Comparison of ENCODE assay signal across 11 mouse cellular contexts in genomic region chr9:58113279-58113884, GRCm38 (mm10). TPM values are rescaled to one million over a fixed set of nuclear protein-coding genes. Genes with fewer than 3 reads are reported as not detected.
DNase-seq lines count a peak whose midpoint lies in the region; ATAC-seq lines count a peak whose summit lies in the region.
"Had no signal": no experiment of that assay in that cellular context is flagged by ENCODE, and none has a peak within 500 bp of the region (broad histone marks: within the 10 kb centered on the region; RNA-seq: fewer than 3 reads in every experiment).

No protein-coding gene starts in this region.

- H3K27ac ChIP-seq in heart, embryonic 10.5 days: peak overlapping the region; percentile 74
- H3K27ac ChIP-seq in hindbrain, embryonic 10.5 days: peak overlapping the region; percentile 88
- peak overlapping the region; percentile 58 for H3K27ac ChIP-seq in limb, embryonic 15.5 days

- no peak for ATAC-seq in limb, embryonic 15.5 days (ENCODE audit: insufficient number of reproducible peaks, low FRiP score, low TSS enrichment, low read depth)
- ATAC-seq in frontal cortex, adult (ENCODE audit: low TSS enrichment): no peak
- no peak for ATAC-seq in erythroblast, adult 5-6 weeks (replicated peaks; ENCODE audit: low FRiP score, poor library complexity, severe bottlenecking)

- H3K9me3 ChIP-seq in heart, embryonic 10.5 days: no peaks in the 10 kb centered on the region
- H3K9me3 ChIP-seq in hindbrain, embryonic 10.5 days: no peaks in the 10 kb centered on the region
- no peaks in the 10 kb centered on the region for H3K9me3 ChIP-seq in limb, embryonic 15.5 days

- DNase-seq in heart, embryonic 10.5 days (ENCODE audit: low spot score): no peak
- no peak for DNase-seq in heart, adult 11 months
- peak; percentile 71 for DNase-seq in ES-CJ7 (ENCODE audit: low read depth, low spot score)
- peak; percentile 58 for DNase-seq in hindbrain, embryonic 10.5 days (ENCODE audit: low spot score)
- no peak for DNase-seq in layer of hippocampus, adult 11-12 months (ENCODE audit: low spot score)

- H3K4me1 ChIP-seq in heart, embryonic 10.5 days: peaks cover 66% of the 10 kb centered on the region
- peaks cover 81% of the 10 kb centered on the region for H3K4me1 ChIP-seq in hindbrain, embryonic 10.5 days (replicated peaks)
- H3K4me1 ChIP-seq in limb, embryonic 15.5 days: peaks cover 60% of the 10 kb centered on the region

- H3K27me3 ChIP-seq in heart, embryonic 10.5 days (ENCODE audit: insufficient read depth, poor library complexity, severe bottlenecking): peaks cover 89% of the 10 kb centered on the region
- H3K27me3 ChIP-seq in hindbrain, embryonic 10.5 days (ENCODE audit: insufficient read depth, poor library complexity, severe bottlenecking): peaks cover 72% of the 10 kb centered on the region
- 0 out of 2 replicates have a peak, but pooled peaks cover 2% of the 10 kb centered on the region for H3K27me3 ChIP-seq in limb, embryonic 15.5 days

- H3K36me3 ChIP-seq in heart, embryonic 10.5 days: no peaks in the 10 kb centered on the region
- no peaks in the 10 kb centered on the region for H3K36me3 ChIP-seq in hindbrain, embryonic 10.5 days
- no peaks in the 10 kb centered on the region for H3K36me3 ChIP-seq in limb, embryonic 15.5 days

- WGBS in heart, embryonic 10.5 days: 3% methylated on average over 22 of the region's 22 CpGs
- WGBS in hindbrain, embryonic 10.5 days: 1% methylated on average over 22 of the region's 22 CpGs
- WGBS in limb, embryonic 15.5 days: 7% methylated on average over 22 of the region's 22 CpGs

- H3K9ac ChIP-seq in limb, embryonic 15.5 days: no peak overlapping the region

- H3K4me2 ChIP-seq in limb, embryonic 15.5 days: peak overlapping the region; percentile 44

- peak overlapping the region; percentile 47 for H3K4me3 ChIP-seq in heart, embryonic 10.5 days
- peak overlapping the region; percentile 43 for H3K4me3 ChIP-seq in hindbrain, embryonic 10.5 days
- H3K4me3 ChIP-seq in limb, embryonic 15.5 days: 0 out of 2 replicates have a peak overlapping the region, but pooled peaks have one; percentile 13

RNA-seq across cellular contexts. Expression of gene Ccdc33, which starts 5.2 kb away (rescaled TPM):
- polyA plus RNA-seq in heart, embryonic 10.5 days (2016; fragmentation: Nextera tagmentation; extraction: Ambion mirVana): 0.07 TPM in 1 of 2 replicates, not detected in the other
- 0.90 and 0.99 TPM in 2 replicates for polyA plus RNA-seq in hindbrain, embryonic 10.5 days (2016; fragmentation: Nextera tagmentation; extraction: Ambion mirVana)
- polyA plus RNA-seq in limb, embryonic 15.5 days (2015; fragmentation: Nextera tagmentation; extraction: Ambion mirVana): not detected in 2 replicates
- not detected in 2 replicates for total RNA-seq in erythroblast, adult 5-6 weeks (2015; ENCODE audit: low replicate concordance)
- not detected in 2 replicates for total RNA-seq in erythroblast, adult 5-6 weeks (2017; ENCODE audit: low replicate concordance)
- total RNA-seq: common myeloid progenitor, adult 5-6 weeks; neutrophil, adult 5-6 weeks had no signal
- polyA plus RNA-seq: C2C12 had no signal

RNA-seq across cellular contexts. Expression of gene Stra6, which starts 49.8 kb away (rescaled TPM):
- 2.7 and 16.3 TPM in 2 replicates for polyA plus RNA-seq in heart, embryonic 10.5 days (2016; fragmentation: Nextera tagmentation; extraction: Ambion mirVana)
- 11.2 and 15.8 TPM in 2 replicates for polyA plus RNA-seq in hindbrain, embryonic 10.5 days (2016; fragmentation: Nextera tagmentation; extraction: Ambion mirVana)
- 8.4 and 8.8 TPM in 2 replicates for polyA plus RNA-seq in limb, embryonic 15.5 days (2015; fragmentation: Nextera tagmentation; extraction: Ambion mirVana)
- total RNA-seq in erythroblast, adult 5-6 weeks (2015; ENCODE audit: low replicate concordance): not detected in 2 replicates
- total RNA-seq in erythroblast, adult 5-6 weeks (2017; ENCODE audit: low replicate concordance): not detected in 2 replicates
- total RNA-seq: common myeloid progenitor, adult 5-6 weeks; neutrophil, adult 5-6 weeks had no signal

Comparison
In these comparisons a context has a peak if more than half of its experiments do, and no peak if none do; other contexts are left out.
1. DNase-seq: peak in ES-CJ7 (single experiment) and hindbrain, embryonic 10.5 days (single experiment); none in heart, embryonic 10.5 days (single experiment), heart, adult 11 months (single experiment) and layer of hippocampus, adult 11-12 months (single experiment).
2. Peak in every context shown above with its lines, with median percentiles within 50 percentile points of each other: H3K27ac ChIP-seq and H3K4me3 ChIP-seq.